Mouse (Mus musculus) neural tube, embryonic 14.5 days (tissue): ENCODE measurements at regions not wholly inside any gene's neighbourhood (a gene's known extent, or its start where the extent isn't known, plus 50 kb on each side); places are given as distances from the start of the nearest gene placed in this dataset.

Source experiments
- ATAC-seq: fragments of 200-750 bp; cut with Nextera tagmentation; 2 replicates; pipeline ENCODE4 v1.8.0; 2017; ENCODE audit warnings: low read depth, mild to moderate bottlenecking, moderate TSS enrichment, moderate library complexity
- H3K27ac ChIP-seq: fragments of 300-500 bp; sonication (generic); 2 replicates; pipeline ENCODE4 v1.5.1; 2014; ENCODE audit warnings: low read depth, mild to moderate bottlenecking, control low read depth, low read length, moderate library complexity, mixed read lengths
- H3K27me3 ChIP-seq: fragments of 300-500 bp; sonication (generic); 2 replicates; pipeline ENCODE4 v1.6.1; 2014; ENCODE audit warnings: low read length; ENCODE audit not compliant: control insufficient read depth, insufficient read depth
- H3K36me3 ChIP-seq: fragments of 300-500 bp; sonication (generic); 2 replicates; pipeline ENCODE4 v1.6.1; 2014; ENCODE audit warnings: low read length, mixed read lengths; ENCODE audit not compliant: control insufficient read depth, insufficient read depth
- H3K4me1 ChIP-seq: fragments of 300-500 bp; sonication (generic); 2 replicates; pipeline ENCODE4 v1.6.1; 2014; ENCODE audit warnings: low read length; ENCODE audit not compliant: control insufficient read depth, insufficient read depth
- H3K4me2 ChIP-seq: fragments of 300-500 bp; sonication (generic); 2 replicates; pipeline ENCODE4 v1.6.1; 2014; ENCODE audit warnings: mild to moderate bottlenecking, low read depth, low read length, control low read depth
- H3K4me3 ChIP-seq: fragments of 300-500 bp; sonication (generic); 2 replicates; pipeline ENCODE4 v1.5.1; 2014; ENCODE audit warnings: low read depth, low read length, control low read depth, mixed read lengths
- H3K9ac ChIP-seq: fragments of 300-500 bp; sonication (generic); replicated peaks from 2 replicates; pipeline ENCODE4 v1.6.1; 2014; ENCODE audit warnings: low read depth, mild to moderate bottlenecking, control low read depth, low read length, mixed read lengths
- H3K9me3 ChIP-seq: fragments of 300-500 bp; sonication (generic); 2 replicates; pipeline ENCODE4 v1.6.1; 2016; ENCODE audit warnings: low read length; ENCODE audit not compliant: control insufficient read depth
- WGBS: fragments of 180-500 bp; shearing (Covaris S2); extraction: QIAGEN DNeasy Blood & Tissue Kit; methylation state at CpG from one replicate; pipeline ENCODE4 v1.1.7; 2014; 5-methylcytosine and 5-hydroxymethylcytosine counted together

DNA sequence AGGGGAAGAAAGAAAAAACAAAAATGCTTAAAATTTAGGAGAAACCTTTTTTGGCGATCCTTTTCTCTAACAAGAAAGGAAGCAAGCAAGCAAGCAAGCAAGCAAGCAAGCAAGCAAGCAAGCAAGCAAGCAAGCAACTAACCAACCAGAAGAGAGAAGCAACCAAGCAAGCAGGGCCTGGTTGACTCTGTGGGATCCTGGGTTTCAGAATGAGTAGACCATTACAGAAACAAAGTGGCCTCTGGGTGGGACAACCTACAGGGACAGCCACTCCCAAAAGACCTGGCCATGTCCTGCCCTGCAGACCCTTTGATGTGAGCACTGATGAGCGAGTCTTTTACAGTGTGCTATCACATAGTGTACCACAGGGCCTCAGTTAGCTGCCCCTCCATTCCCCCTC lies 211.6 kb downstream of the 4933412E24Rik start:
- WGBS = 87% methylated on average over 2 of the region's 2 CpGs

DNA sequence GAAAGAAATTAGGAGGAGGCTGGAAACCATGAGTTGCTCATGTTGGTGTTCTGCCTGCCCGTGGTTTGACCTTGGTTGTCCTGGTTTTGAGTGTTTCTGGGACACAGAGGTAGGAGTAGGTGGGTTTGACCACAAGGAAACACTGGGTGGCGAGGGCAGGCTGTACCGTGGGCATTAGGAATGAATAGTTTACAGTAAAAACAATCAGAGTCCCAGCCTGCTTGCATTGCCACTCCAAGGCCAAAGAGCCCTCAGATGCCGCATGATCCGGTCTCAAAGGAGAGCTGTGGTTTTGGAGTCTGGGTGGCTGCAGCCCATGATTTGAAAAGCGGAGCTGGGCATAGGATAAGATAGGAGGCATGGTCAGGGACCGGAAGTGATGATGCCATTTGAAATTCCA lies 212.0 kb downstream of the 4933412E24Rik start:
- Histone ChIP-seq H3K9me3 (no peaks in the 10 kb centered on the region), H3K36me3 (no peaks in the 10 kb centered on the region), H3K4me2 (no peak overlapping the region), H3K27me3 (no peaks in the 10 kb centered on the region), H3K9ac (no peak overlapping the region), H3K4me3 (no peak overlapping the region), H3K27ac (no peak overlapping the region), H3K4me1 (no peaks in the 10 kb centered on the region)
- no peak for ATAC-seq
- 86% methylated on average over 7 of the region's 7 CpGs for WGBS

More for the DNA sequence above, 211.6 kb downstream of the 4933412E24Rik start:
- H3K4me3 ChIP-seq = no peak overlapping the region
- H3K27me3 ChIP-seq = no peaks in the 10 kb centered on the region
- H3K27ac ChIP-seq = no peak overlapping the region
- no peaks in the 10 kb centered on the region for H3K36me3 ChIP-seq
- H3K9ac ChIP-seq = no peak overlapping the region
- H3K4me1 ChIP-seq = no peaks in the 10 kb centered on the region
- no peak for ATAC-seq
- no peaks in the 10 kb centered on the region for H3K9me3 ChIP-seq
- no peak overlapping the region for H3K4me2 ChIP-seq

DNA sequence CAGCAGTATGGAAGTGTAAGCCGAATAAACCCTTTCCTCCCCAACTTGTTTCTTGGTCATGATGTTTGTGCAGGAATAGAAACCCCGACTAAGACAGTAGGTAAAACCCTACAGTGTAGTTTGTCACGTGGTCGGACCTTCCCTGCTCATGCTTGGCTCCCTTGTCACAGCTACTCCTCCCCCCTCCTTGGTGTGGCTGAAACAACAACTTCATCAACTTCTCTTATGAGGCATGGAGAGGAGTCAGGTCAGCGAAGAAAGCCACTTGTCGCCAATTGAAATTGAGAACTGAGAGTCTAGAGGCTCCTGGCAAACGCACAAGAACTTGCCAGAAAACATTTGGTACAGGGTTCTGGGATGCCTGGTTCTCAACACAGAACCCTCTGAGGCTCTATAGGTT lies 214.1 kb downstream of the 4933412E24Rik start:
- no peaks in the 10 kb centered on the region for H3K4me1 ChIP-seq
- H3K9ac ChIP-seq = no peak overlapping the region
- no peaks in the 10 kb centered on the region for H3K9me3 ChIP-seq
- no peak overlapping the region for H3K27ac ChIP-seq
- no peaks in the 10 kb centered on the region for H3K36me3 ChIP-seq
- 95% methylated on average over 7 of the region's 7 CpGs for WGBS
- H3K4me3 ChIP-seq = no peak overlapping the region
- H3K4me2 ChIP-seq = no peak overlapping the region
- ATAC-seq = no peak
- no peaks in the 10 kb centered on the region for H3K27me3 ChIP-seq

DNA sequence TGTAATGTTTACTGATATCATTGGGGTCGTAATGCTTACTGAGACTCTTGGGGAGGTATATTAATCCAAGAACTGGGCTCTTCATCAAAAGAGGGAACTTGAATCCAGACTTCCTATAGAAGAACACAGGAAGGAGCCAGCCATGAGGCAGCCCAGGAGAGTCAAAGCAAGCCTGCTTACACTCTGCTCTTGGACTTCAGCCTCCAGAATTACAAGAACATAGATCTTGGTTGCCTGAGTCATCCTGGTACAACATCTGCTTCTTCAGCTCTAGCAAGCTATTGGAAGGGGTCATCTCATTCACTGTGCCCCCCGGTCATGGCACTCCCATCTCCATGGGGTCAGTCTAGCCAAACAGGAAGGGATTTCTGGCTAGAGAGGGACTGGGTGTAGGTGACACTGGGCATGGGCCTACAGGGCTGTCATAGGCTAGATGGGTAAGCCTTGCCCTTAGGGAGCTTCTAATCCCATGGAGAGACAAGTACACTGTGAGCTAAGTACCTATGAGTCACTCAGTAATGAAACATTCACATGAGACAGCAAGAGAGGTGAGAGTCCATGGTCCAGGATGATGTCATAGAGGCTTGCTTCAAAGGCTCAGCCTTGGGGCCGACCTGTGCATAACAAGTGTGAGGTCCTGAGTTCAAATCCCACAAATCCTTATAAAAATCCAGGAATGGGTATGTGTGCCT lies 217.1 kb downstream of the 4933412E24Rik start:
- no peak overlapping the region for H3K9ac ChIP-seq
- ATAC-seq = no peak
- no peaks in the 10 kb centered on the region for H3K9me3 ChIP-seq
- no peaks in the 10 kb centered on the region for H3K36me3 ChIP-seq
- no peak overlapping the region for H3K27ac ChIP-seq
- H3K27me3 ChIP-seq = no peaks in the 10 kb centered on the region
- H3K4me1 ChIP-seq = no peaks in the 10 kb centered on the region
- H3K4me3 ChIP-seq = no peak overlapping the region
- WGBS = 95% methylated on average over 3 of the region's 3 CpGs
- H3K4me2 ChIP-seq = no peak overlapping the region

DNA sequence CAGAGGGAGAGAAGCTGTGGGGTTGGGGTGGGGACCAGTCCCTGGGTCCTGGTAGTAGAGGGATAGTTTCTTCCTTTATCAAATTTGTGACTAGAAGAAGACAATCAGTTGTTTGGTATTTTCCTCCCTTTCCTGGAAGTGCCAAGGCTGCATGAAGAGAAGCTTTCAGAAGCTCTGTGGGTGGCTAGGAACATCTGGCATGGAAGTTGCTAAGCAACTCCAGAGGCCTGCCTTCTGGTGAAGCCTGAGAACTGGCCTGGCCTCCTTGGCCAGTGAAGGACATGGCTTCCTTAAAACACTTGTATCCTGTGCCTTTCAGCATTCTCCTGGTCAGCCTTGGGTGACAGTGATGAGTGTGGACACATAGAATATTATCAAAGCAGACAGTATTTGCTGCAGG lies 217.9 kb downstream of the 4933412E24Rik start:
- ATAC-seq = no peak
- H3K4me2 ChIP-seq = no peak overlapping the region
- H3K36me3 ChIP-seq = no peaks in the 10 kb centered on the region
- no peak overlapping the region for H3K4me3 ChIP-seq
- no peaks in the 10 kb centered on the region for H3K27me3 ChIP-seq
- no peaks in the 10 kb centered on the region for H3K9me3 ChIP-seq
- H3K4me1 ChIP-seq = no peaks in the 10 kb centered on the region
- no peak overlapping the region for H3K9ac ChIP-seq
- no peak overlapping the region for H3K27ac ChIP-seq

DNA sequence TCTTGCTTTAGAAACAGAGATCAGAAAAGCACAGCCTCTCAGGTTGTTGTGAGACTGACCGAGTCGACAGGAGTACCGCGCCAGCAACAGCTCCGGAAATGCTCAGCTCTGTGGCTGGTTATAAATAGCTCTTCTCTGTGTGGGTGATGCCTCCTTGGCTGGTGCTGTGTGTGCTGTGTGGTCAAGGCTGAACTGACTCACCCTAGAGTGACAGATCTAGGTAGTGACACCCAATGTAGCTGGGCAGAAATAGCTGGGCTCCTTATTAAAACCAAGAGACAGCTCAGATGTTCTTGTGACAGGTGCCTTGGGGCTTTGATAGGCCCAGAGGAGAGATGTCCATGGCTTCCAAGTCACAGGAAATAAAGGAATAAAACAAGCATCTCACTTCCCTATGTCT lies 220.7 kb downstream of the 4933412E24Rik start:
- 90% methylated on average over 5 of the region's 5 CpGs for WGBS
- Histone ChIP-seq H3K4me3 (no peak overlapping the region), H3K9me3 (no peaks in the 10 kb centered on the region), H3K36me3 (no peaks in the 10 kb centered on the region), H3K4me1 (no peaks in the 10 kb centered on the region), H3K9ac (no peak overlapping the region), H3K27ac (no peak overlapping the region), H3K4me2 (no peak overlapping the region), H3K27me3 (no peaks in the 10 kb centered on the region)
- ATAC-seq = no peak

DNA sequence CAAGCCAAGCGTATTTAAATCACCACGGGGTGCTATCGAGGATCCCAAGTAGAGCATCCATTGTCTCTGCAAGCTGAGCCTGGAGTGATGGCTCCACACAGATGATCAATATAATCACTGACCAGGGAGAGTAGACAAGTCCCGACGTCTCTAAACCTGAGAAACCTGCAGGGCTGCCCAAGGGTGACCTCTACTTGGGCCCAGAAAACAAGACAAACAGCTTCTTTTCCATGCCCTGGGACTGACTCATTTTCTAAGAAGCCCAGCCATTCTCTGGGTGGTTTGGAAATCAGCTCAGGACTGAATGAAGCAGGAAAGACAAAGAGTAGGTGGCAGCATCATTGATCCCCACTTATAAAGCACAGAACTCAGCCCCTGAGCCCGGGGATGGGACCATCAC lies 221.5 kb downstream of the 4933412E24Rik start:
- Histone ChIP-seq H3K9ac (no peak overlapping the region), H3K4me2 (no peak overlapping the region), H3K36me3 (no peaks in the 10 kb centered on the region), H3K9me3 (no peaks in the 10 kb centered on the region), H3K4me3 (no peak overlapping the region), H3K27me3 (no peaks in the 10 kb centered on the region), H3K27ac (no peak overlapping the region), H3K4me1 (no peaks in the 10 kb centered on the region)
- no peak for ATAC-seq
- WGBS = 89% methylated on average over 6 of the region's 6 CpGs

DNA sequence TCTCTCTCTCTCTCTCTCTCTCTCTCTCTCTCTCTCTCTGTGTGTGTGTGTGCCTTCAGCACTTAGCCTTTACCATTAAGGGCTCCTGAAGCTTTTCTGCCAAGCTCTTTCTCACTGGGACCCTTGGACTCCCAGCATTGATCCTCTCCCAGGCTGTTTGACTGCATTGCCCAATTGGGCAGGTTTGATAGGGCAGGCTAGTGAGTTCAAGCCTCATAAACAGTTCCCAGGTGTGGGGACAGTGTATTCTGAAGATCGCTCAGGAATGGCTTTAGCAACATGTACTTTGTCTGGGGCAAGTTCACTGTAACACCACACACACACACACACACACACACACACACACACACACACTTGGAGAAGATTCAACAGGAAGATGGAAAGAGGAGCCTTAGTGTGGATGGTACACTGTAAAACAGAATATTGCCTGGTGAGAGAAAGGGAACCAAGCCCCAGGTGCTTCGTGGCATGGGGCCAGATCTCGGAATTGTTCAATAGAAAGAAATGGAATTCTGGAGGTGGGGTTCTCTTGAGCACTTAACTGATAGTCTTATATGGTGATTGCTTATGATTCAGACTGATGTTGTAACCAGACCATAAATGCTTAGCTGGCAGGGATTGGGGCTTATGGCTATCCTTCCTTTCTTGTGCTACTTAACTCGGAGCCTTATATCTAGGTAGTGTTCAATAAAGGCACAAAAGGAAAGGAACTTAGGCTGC lies 229.5 kb downstream of the 4933412E24Rik start:
- no peak overlapping the region for H3K9ac ChIP-seq
- H3K27ac ChIP-seq = no peak overlapping the region
- H3K36me3 ChIP-seq = no peaks in the 10 kb centered on the region
- H3K9me3 ChIP-seq = no peaks in the 10 kb centered on the region
- 86% methylated on average over 4 of the region's 4 CpGs for WGBS
- no peaks in the 10 kb centered on the region for H3K27me3 ChIP-seq
- no peak overlapping the region for H3K4me3 ChIP-seq
- H3K4me2 ChIP-seq = no peak overlapping the region
- peaks cover 14% of the 10 kb centered on the region for H3K4me1 ChIP-seq
- no peak for ATAC-seq

DNA sequence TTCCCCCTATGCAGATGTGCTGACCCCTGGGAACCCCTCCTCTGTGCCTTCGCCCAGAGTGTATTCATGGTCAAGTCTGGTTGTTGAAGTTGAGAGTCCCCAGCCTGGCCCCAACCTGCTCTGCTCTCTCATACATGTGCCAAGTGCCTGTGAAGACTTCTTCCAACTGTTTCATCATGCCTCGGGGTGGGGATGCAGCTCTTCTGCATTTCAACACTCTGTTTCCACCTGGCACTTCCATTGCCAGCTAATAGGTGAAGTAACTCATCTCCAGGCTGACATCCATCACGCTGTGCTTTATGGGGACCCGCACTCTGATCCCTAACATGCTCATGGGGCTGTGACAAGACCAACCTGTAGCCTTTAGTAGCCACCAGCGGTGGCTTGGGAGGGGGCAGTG lies 230.4 kb downstream of the 4933412E24Rik start:
- Histone ChIP-seq H3K4me1 (peaks cover 14% of the 10 kb centered on the region), H3K4me2 (no peak overlapping the region), H3K4me3 (no peak overlapping the region), H3K9me3 (no peaks in the 10 kb centered on the region), H3K9ac (no peak overlapping the region), H3K36me3 (no peaks in the 10 kb centered on the region), H3K27ac (no peak overlapping the region), H3K27me3 (no peaks in the 10 kb centered on the region)
- no peak for ATAC-seq
- 95% methylated on average over 5 of the region's 5 CpGs for WGBS
